Mouse (Mus musculus): ENCODE data around the gene Cdipt. TPM values are rescaled to one million over a fixed set of nuclear protein-coding genes. Genes with fewer than 3 reads are reported as not detected.

Gene Cdipt
- polyA plus RNA-seq, 1 experiment from 2014 or later = 108 TPM

GRCm38 (mm10) chr7:126975950-126976866 is 494 bp downstream of the Cdipt start, which contains the start of gene Cdiptos:
Gene Cdiptos (minus strand): TSS chr7:126976098.
- Histone ChIP-seq H3K4me3 (replicated peaks) (peak within 1 kb of the TSS; percentile 100), H3K9ac (replicated peaks) (peak within 1 kb of the TSS; percentile 99), H3K27ac (peak within 1 kb of the TSS; percentile 96), H3K27me3 (no peaks in the 10 kb centered on the region; the same call in 1 of the 2 replicates), H3K36me3 (peaks cover 43% of the 10 kb centered on the region), H3K4me2 (replicated peaks) (peak within 1 kb of the TSS; percentile 93), H3K4me1 (replicated peaks) (peaks cover 17% of the 10 kb centered on the region), H3K9me3 (no peaks in the 10 kb centered on the region)
- under 1% methylated on average over 55 of the region's 55 CpGs for WGBS
- peak; percentile 96 for ATAC-seq

- Histone ChIP-seq H3K27ac (peak overlapping the region; percentile 96), H3K9ac (replicated peaks) (peak overlapping the region; percentile 99), H3K27me3 (no peaks in the 10 kb centered on the region; the same call in 1 of the 2 replicates), H3K9me3 (no peaks in the 10 kb centered on the region), H3K4me2 (replicated peaks) (peak overlapping the region; percentile 93), H3K36me3 (peaks cover 39% of the 10 kb centered on the region), H3K4me1 (replicated peaks) (peaks cover 17% of the 10 kb centered on the region), H3K4me3 (replicated peaks) (peak overlapping the region; percentile 100)
- no peak; the same call in 1 of the 2 replicates for ATAC-seq
- WGBS = 31% methylated on average over 14 of the region's 14 CpGs
Observed at GRCm38 (mm10) chr7:126976878-126977459, 1.3 kb downstream of the Cdipt start.

GRCm38 (mm10) chr7:126978841-126979240 is 3.1 kb downstream of the Cdipt start:
- no peak for ATAC-seq

GRCm38 (mm10) chr7:126981601-126982000 is 5.9 kb downstream of the Cdipt start:
- no peak overlapping the region for H3K27ac ChIP-seq
- no peaks in the 10 kb centered on the region for H3K9me3 ChIP-seq
- no peaks in the 10 kb centered on the region for H3K27me3 ChIP-seq
- WGBS = 92% methylated on average over 2 of the region's 2 CpGs
- no peak overlapping the region for H3K4me2 ChIP-seq (replicated peaks)
- no peak for ATAC-seq
- H3K4me1 ChIP-seq (replicated peaks) = peaks cover 17% of the 10 kb centered on the region
- no peak overlapping the region for H3K4me3 ChIP-seq (replicated peaks)
- H3K9ac ChIP-seq (replicated peaks) = no peak overlapping the region
- peaks cover 35% of the 10 kb centered on the region for H3K36me3 ChIP-seq

More at GRCm38 (mm10) chr7:126978841-126979240, 3.1 kb downstream of the Cdipt start:
- Histone ChIP-seq H3K27me3 (no peaks in the 10 kb centered on the region), H3K36me3 (peaks cover 35% of the 10 kb centered on the region), H3K9ac (replicated peaks) (no peak overlapping the region), H3K4me3 (replicated peaks) (no peak overlapping the region), H3K27ac (no peak overlapping the region), H3K4me2 (replicated peaks) (no peak overlapping the region), H3K4me1 (replicated peaks) (peaks cover 17% of the 10 kb centered on the region), H3K9me3 (no peaks in the 10 kb centered on the region)
- WGBS = 94% methylated on average over 6 of the region's 6 CpGs

- no peak overlapping the region for H3K4me2 ChIP-seq (replicated peaks)
- no peaks in the 10 kb centered on the region for H3K9me3 ChIP-seq
- peaks cover 13% of the 10 kb centered on the region for H3K4me1 ChIP-seq (replicated peaks)
- H3K4me3 ChIP-seq (replicated peaks) = no peak overlapping the region
- no peak overlapping the region for H3K9ac ChIP-seq (replicated peaks)
- WGBS = 95% methylated on average over 4 of the region's 4 CpGs
- H3K27me3 ChIP-seq = no peaks in the 10 kb centered on the region
- H3K36me3 ChIP-seq = peaks cover 35% of the 10 kb centered on the region
- no peak overlapping the region for H3K27ac ChIP-seq
- ATAC-seq = no peak
Observed at GRCm38 (mm10) chr7:126982054-126982453, 6.3 kb downstream of the Cdipt start.

GRCm38 (mm10) chr7:126983113-126983512 is 7.4 kb downstream of the Cdipt start:
- no peak overlapping the region for H3K4me2 ChIP-seq (replicated peaks)
- no peaks in the 10 kb centered on the region for H3K9me3 ChIP-seq
- no peak overlapping the region for H3K9ac ChIP-seq (replicated peaks)
- H3K27ac ChIP-seq = no peak overlapping the region
- WGBS = 84% methylated on average over 7 of the region's 7 CpGs
- peaks cover 3% of the 10 kb centered on the region; the same call in 1 of the 2 replicates for H3K4me1 ChIP-seq (replicated peaks)
- H3K27me3 ChIP-seq = no peaks in the 10 kb centered on the region
- peaks cover 33% of the 10 kb centered on the region for H3K36me3 ChIP-seq
- no peak for ATAC-seq
- no peak overlapping the region for H3K4me3 ChIP-seq (replicated peaks)

GRCm38 (mm10) chr7:126984667-126985444 is 9.1 kb downstream of the Cdipt start:
- WGBS = 71% methylated on average over 10 of the region's 10 CpGs
- no peak for ATAC-seq
- Histone ChIP-seq H3K27me3 (no peaks in the 10 kb centered on the region), H3K4me2 (replicated peaks) (no peak overlapping the region), H3K9ac (replicated peaks) (no peak overlapping the region), H3K4me1 (replicated peaks) (no peaks in the 10 kb centered on the region), H3K9me3 (no peaks in the 10 kb centered on the region), H3K27ac (no peak overlapping the region), H3K4me3 (replicated peaks) (no peak overlapping the region), H3K36me3 (peaks cover 16% of the 10 kb centered on the region)

- H3K4me3 ChIP-seq (replicated peaks) = no peak overlapping the region
- ATAC-seq = no peak
- no peak overlapping the region for H3K9ac ChIP-seq (replicated peaks)
- no peaks in the 10 kb centered on the region for H3K27me3 ChIP-seq
- H3K4me1 ChIP-seq (replicated peaks) = no peaks in the 10 kb centered on the region
- no peak overlapping the region for H3K4me2 ChIP-seq (replicated peaks)
- H3K36me3 ChIP-seq = peaks cover 3% of the 10 kb centered on the region; the same call in 1 of the 2 replicates
- no peak overlapping the region for H3K27ac ChIP-seq
- H3K9me3 ChIP-seq = no peaks in the 10 kb centered on the region
- WGBS = 51% methylated on average over 9 of the region's 9 CpGs
Observed at GRCm38 (mm10) chr7:126986319-126986718, 10.6 kb downstream of the Cdipt start.

GRCm38 (mm10) chr7:126988816-126989215 is 13.1 kb downstream of the Cdipt start:
- Histone ChIP-seq H3K4me1 (replicated peaks) (no peaks in the 10 kb centered on the region), H3K4me3 (replicated peaks) (no peak overlapping the region), H3K27me3 (no peaks in the 10 kb centered on the region), H3K9ac (replicated peaks) (no peak overlapping the region), H3K4me2 (replicated peaks) (no peak overlapping the region), H3K36me3 (no peaks in the 10 kb centered on the region), H3K27ac (no peak overlapping the region), H3K9me3 (no peaks in the 10 kb centered on the region)
- ATAC-seq = no peak
- 71% methylated on average over 8 of the region's 8 CpGs for WGBS

- Histone ChIP-seq H3K27me3 (no peaks in the 10 kb centered on the region), H3K4me3 (replicated peaks) (no peak overlapping the region), H3K36me3 (no peaks in the 10 kb centered on the region), H3K4me1 (replicated peaks) (no peaks in the 10 kb centered on the region), H3K27ac (no peak overlapping the region), H3K9me3 (no peaks in the 10 kb centered on the region), H3K4me2 (replicated peaks) (no peak overlapping the region), H3K9ac (replicated peaks) (no peak overlapping the region)
- ATAC-seq = no peak
- 80% methylated on average over 4 of the region's 4 CpGs for WGBS
Observed at GRCm38 (mm10) chr7:126996449-126996848, 20.7 kb downstream of the Cdipt start.

- 91% methylated on average over 10 of the region's 10 CpGs for WGBS
Observed at GRCm38 (mm10) chr7:126999568-126999967, 23.9 kb downstream of the Cdipt start.

More at GRCm38 (mm10) chr7:126999568-126999967, 23.9 kb downstream of the Cdipt start:
- no peaks in the 10 kb centered on the region for H3K4me1 ChIP-seq (replicated peaks)
- no peak for ATAC-seq
- H3K4me3 ChIP-seq (replicated peaks) = no peak overlapping the region
- H3K27ac ChIP-seq = no peak overlapping the region
- no peaks in the 10 kb centered on the region for H3K9me3 ChIP-seq
- H3K9ac ChIP-seq (replicated peaks) = no peak overlapping the region
- H3K36me3 ChIP-seq = no peaks in the 10 kb centered on the region
- no peak overlapping the region for H3K4me2 ChIP-seq (replicated peaks)
- H3K27me3 ChIP-seq = no peaks in the 10 kb centered on the region
